Mouse (Mus musculus) heart, embryonic 11.5 days (tissue): Measurements from ENCODE around the gene Gstcd. TPM values are rescaled to one million over a fixed set of nuclear protein-coding genes. Genes with fewer than 3 reads are reported as not detected.

ENCODE experiments used
- ATAC-seq: fragments of 200-750 bp; cut with Nextera tagmentation; replicated peaks from 2 replicates; pipeline ENCODE4 v1.8.0; 2017; ENCODE audit warnings: moderate library complexity; ENCODE audit not compliant: insufficient number of reproducible peaks, low FRiP score, low TSS enrichment
- H3K27ac ChIP-seq: fragments of 300-500 bp; sonication (generic); 2 replicates; pipeline ENCODE4 v1.5.1; 2014; ENCODE audit warnings: mild to moderate bottlenecking, low read depth, low read length
- H3K27me3 ChIP-seq: fragments of 300-500 bp; sonication (generic); 2 replicates; pipeline ENCODE4 v1.6.1; 2014; ENCODE audit warnings: mild to moderate bottlenecking, low read length, mixed read lengths; ENCODE audit not compliant: control insufficient read depth, insufficient read depth
- H3K36me3 ChIP-seq: fragments of 300-500 bp; sonication (generic); 2 replicates; pipeline ENCODE4 v1.6.1; 2014; ENCODE audit warnings: mild to moderate bottlenecking, low read length, moderate library complexity, mixed read lengths; ENCODE audit not compliant: control insufficient read depth, insufficient read depth
- H3K4me1 ChIP-seq: fragments of 300-500 bp; sonication (generic); 2 replicates; pipeline ENCODE4 v1.6.1; 2014; ENCODE audit warnings: low read length; ENCODE audit not compliant: control insufficient read depth, insufficient read depth
- H3K4me2 ChIP-seq: fragments of 300-500 bp; sonication (generic); 2 replicates; pipeline ENCODE4 v1.6.1; 2014; ENCODE audit warnings: mild to moderate bottlenecking, moderate library complexity
- H3K4me3 ChIP-seq: fragments of 300-500 bp; sonication (generic); 2 replicates; pipeline ENCODE4 v1.5.1; 2014; ENCODE audit warnings: low read depth, low read length
- H3K9ac ChIP-seq: fragments of 300-500 bp; sonication (generic); 2 replicates; pipeline ENCODE4 v1.6.1; 2014; ENCODE audit warnings: mild to moderate bottlenecking, low read depth, low read length, moderate library complexity
- H3K9me3 ChIP-seq: fragments of 300-500 bp; sonication (generic); replicated peaks from 2 replicates; pipeline ENCODE4 v1.6.1; 2016; ENCODE audit warnings: low read length; ENCODE audit not compliant: control insufficient read depth
- WGBS: fragments of 180-500 bp; shearing (Covaris S2); extraction: QIAGEN DNeasy Blood & Tissue Kit; methylation state at CpG from one replicate; pipeline ENCODE4 v1.1.7; 2014; ENCODE audit not compliant: insufficient replicate concordance; 5-methylcytosine and 5-hydroxymethylcytosine counted together
- polyA plus RNA-seq: library from polyadenylated mRNA; unstranded; fragments of >200 nt; fragmentation: Nextera tagmentation; extraction: Ambion mirVana; gene quantifications from 2 replicates; pipeline ENCODE4 v1.2.1, GENCODE M21; 2014

Gstcd gene
- polyA plus RNA-seq, 1 experiment from 2014 or later = 8.4 TPM

DNA sequence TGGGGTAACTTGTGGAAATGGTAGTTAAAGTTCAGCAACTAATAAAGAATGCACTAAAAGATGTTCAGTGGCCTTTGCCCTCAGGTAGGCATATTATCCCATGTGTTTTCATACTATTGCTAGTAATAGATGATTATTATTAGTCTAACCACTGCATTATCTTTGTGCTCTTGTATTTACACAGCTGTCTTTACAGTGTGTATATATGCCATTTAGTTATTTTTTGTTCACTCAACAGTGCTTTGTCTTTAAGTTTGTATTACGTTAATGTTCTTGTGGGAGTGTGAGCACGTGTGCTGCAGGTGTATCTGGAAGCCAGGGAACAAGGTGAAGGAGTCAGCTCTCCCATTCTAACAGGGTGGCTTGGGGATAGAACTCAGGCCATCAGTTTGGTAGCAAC is 7.1 kb upstream of the Gstcd start:
- Histone ChIP-seq H3K27ac (no peak overlapping the region), H3K4me1 (no peaks in the 10 kb centered on the region), H3K36me3 (peaks cover 10% of the 10 kb centered on the region), H3K4me3 (no peak overlapping the region), H3K4me2 (no peak overlapping the region), H3K9me3 (no peaks in the 10 kb centered on the region), H3K27me3 (no peaks in the 10 kb centered on the region), H3K9ac (no peak overlapping the region)
- no peak for ATAC-seq
- 88% methylated on average over 2 of the region's 2 CpGs for WGBS

- Histone ChIP-seq H3K9ac (no peak overlapping the region), H3K27me3 (no peaks in the 10 kb centered on the region), H3K36me3 (peaks cover 6% of the 10 kb centered on the region), H3K4me1 (no peaks in the 10 kb centered on the region), H3K4me2 (no peak overlapping the region), H3K9me3 (no peaks in the 10 kb centered on the region), H3K27ac (no peak overlapping the region), H3K4me3 (no peak overlapping the region)
- ATAC-seq = no peak
- WGBS = 73% methylated on average over 4 of the region's 4 CpGs
These were observed 6.5 kb upstream of the Gstcd start for GRCm38 (mm10) chr3:133098336-133098735.

DNA sequence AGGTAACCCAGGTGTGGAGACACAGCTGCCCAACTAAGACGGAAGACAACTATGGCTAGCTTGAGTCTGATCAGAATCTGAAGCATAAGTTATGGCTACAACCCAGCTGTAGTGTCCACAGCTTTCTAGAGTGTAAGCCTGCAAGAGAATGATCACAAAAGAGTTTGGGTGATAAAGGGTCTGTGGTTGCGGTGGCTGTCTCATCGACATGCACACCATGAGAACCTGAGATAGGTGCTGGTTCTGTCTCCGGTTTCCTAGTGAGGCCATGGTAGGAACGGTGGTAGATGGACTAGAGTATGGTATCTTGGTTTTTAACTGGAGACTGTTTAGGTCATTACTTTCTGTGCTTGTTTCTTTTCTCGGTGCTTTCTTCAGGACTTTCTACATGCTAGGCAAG is 6.1 kb upstream of the Gstcd start:
- ATAC-seq = no peak
- Histone ChIP-seq H3K27me3 (no peaks in the 10 kb centered on the region), H3K4me1 (peaks cover 2% of the 10 kb centered on the region; the same call in 1 of the 2 replicates), H3K4me2 (no peak overlapping the region), H3K4me3 (no peak overlapping the region), H3K36me3 (peaks cover 6% of the 10 kb centered on the region), H3K27ac (no peak overlapping the region), H3K9me3 (no peaks in the 10 kb centered on the region), H3K9ac (no peak overlapping the region)
- WGBS = 87% methylated on average over 6 of the region's 6 CpGs

- H3K9ac ChIP-seq = no peak overlapping the region
- ATAC-seq = no peak
- WGBS = 51% methylated on average over 1 of the region's 1 CpGs
These were observed 2.5 kb upstream of the Gstcd start for GRCm38 (mm10) chr3:133094305-133094704.

GRCm38 (mm10) chr3:133092936-133093335 is 1.1 kb upstream of the Gstcd start:
- H3K36me3 ChIP-seq = no peaks in the 10 kb centered on the region
- peak overlapping the region; percentile 96; the same call in 1 of the 2 replicates for H3K9ac ChIP-seq
- no peak overlapping the region for H3K27ac ChIP-seq
- no peak for ATAC-seq
- 90% methylated on average over 1 of the region's 1 CpGs for WGBS
- no peaks in the 10 kb centered on the region for H3K9me3 ChIP-seq
- peaks cover 11% of the 10 kb centered on the region; the same call in 1 of the 2 replicates for H3K4me1 ChIP-seq
- H3K4me2 ChIP-seq = peak overlapping the region; percentile 77
- no peak overlapping the region; the same call in 1 of the 2 replicates for H3K4me3 ChIP-seq
- no peaks in the 10 kb centered on the region for H3K27me3 ChIP-seq

More at GRCm38 (mm10) chr3:133094305-133094704, 2.5 kb upstream of the Gstcd start:
- H3K36me3 ChIP-seq = no peaks in the 10 kb centered on the region
- no peaks in the 10 kb centered on the region for H3K9me3 ChIP-seq
- no peaks in the 10 kb centered on the region for H3K27me3 ChIP-seq
- H3K27ac ChIP-seq = no peak overlapping the region
- peaks cover 11% of the 10 kb centered on the region; the same call in 1 of the 2 replicates for H3K4me1 ChIP-seq
- no peak overlapping the region for H3K4me2 ChIP-seq
- H3K4me3 ChIP-seq = no peak overlapping the region

DNA sequence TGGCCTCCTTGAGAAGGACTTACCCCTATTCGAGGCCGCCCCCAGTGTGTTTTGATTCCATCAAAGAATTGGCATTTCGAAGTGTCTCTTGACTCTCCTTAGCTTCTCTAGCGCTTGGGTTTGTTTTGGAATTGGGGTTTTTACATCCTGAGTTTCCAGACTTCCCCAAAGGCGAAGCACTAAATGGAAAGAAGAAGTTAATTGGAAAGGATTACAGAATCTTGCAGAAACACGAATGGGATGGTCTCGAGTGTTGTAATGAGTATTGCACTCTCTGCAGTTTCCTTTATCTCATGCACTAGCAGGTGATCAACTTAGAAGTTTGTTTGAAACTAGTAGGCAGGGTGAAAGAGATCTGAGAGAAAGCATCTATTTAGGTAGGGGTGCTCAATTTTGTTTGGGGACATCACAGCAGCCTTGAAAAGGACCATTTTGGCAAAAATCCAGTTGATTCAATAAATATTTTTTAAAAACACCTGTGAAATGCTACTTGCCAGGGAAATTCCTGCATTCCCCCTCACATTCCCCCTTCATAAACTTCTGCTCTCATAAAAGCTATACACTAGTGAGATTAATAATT is 531 bp upstream of the Gstcd start:
- ATAC-seq = no peak
- 2% methylated on average over 7 of the region's 7 CpGs for WGBS
- Histone ChIP-seq H3K4me3 (peak overlapping the region; percentile 81), H3K9ac (peak overlapping the region; percentile 96), H3K27me3 (no peaks in the 10 kb centered on the region), H3K27ac (peak overlapping the region; percentile 96), H3K4me2 (peak overlapping the region; percentile 77), H3K36me3 (no peaks in the 10 kb centered on the region), H3K4me1 (peaks cover 11% of the 10 kb centered on the region; the same call in 1 of the 2 replicates), H3K9me3 (no peaks in the 10 kb centered on the region)

DNA sequence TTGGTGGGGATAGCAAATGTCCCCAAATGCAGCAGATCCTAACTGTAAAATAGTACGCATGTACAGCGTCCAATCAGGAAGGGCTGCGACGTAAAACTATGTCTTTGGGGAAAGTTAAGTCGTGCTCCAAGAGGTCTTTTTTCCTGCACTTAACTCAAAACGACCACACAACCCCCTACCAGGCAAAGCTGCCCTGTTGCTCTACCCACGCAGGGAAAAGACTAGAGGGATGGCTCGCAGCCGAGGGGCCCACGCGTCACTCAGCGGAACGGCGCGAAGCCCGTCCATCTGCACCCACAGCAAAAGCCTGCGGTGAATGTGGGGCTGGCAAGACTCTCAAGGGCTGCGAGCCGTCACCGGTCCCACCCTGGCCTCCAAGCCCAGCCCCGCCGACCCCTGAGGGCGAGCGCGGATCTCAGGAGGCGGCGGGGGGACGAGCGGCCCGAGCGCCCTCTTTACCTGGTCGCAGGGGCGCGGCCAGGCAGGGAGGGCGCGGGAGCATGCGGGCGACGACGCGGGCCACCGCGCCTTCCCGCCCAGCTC is 641 bp downstream of the Gstcd start:
- Histone ChIP-seq H3K9ac (peak overlapping the region; percentile 96), H3K36me3 (no peaks in the 10 kb centered on the region), H3K4me2 (peak overlapping the region; percentile 77), H3K27ac (peak overlapping the region; percentile 96), H3K4me3 (peak overlapping the region; percentile 81), H3K4me1 (peaks cover 11% of the 10 kb centered on the region; the same call in 1 of the 2 replicates), H3K9me3 (no peaks in the 10 kb centered on the region), H3K27me3 (no peaks in the 10 kb centered on the region)
- peak; percentile 81 for ATAC-seq
- under 1% methylated on average over 44 of the region's 44 CpGs for WGBS

GRCm38 (mm10) chr3:133090247-133091120 is 1.3 kb downstream of the Gstcd start:
- Histone ChIP-seq H3K4me3 (peak overlapping the region; percentile 81), H3K27me3 (no peaks in the 10 kb centered on the region), H3K9ac (peak overlapping the region; percentile 96), H3K9me3 (no peaks in the 10 kb centered on the region), H3K4me2 (peak overlapping the region; percentile 77), H3K4me1 (peaks cover 11% of the 10 kb centered on the region; the same call in 1 of the 2 replicates), H3K27ac (peak overlapping the region; percentile 96), H3K36me3 (no peaks in the 10 kb centered on the region)
- 9% methylated on average over 11 of the region's 11 CpGs for WGBS
- no peak for ATAC-seq
